Mouse (Mus musculus) megakaryocyte, embryonic 14.5 days (primary cell): ENCODE data around the gene Ccdc106.

Source experiments
- FLI1 ChIP-seq: IDR thresholded peaks from 2 replicates; pipeline ENCODE4 v1.6.1; 2012; ENCODE audit warnings: low read length, inconsistent platforms, mixed read lengths
- GATA1 ChIP-seq: IDR thresholded peaks from 3 replicates; pipeline ENCODE4 v1.6.1; 2012; ENCODE audit warnings: mixed read lengths, low read length, inconsistent platforms, borderline replicate concordance

DNA sequence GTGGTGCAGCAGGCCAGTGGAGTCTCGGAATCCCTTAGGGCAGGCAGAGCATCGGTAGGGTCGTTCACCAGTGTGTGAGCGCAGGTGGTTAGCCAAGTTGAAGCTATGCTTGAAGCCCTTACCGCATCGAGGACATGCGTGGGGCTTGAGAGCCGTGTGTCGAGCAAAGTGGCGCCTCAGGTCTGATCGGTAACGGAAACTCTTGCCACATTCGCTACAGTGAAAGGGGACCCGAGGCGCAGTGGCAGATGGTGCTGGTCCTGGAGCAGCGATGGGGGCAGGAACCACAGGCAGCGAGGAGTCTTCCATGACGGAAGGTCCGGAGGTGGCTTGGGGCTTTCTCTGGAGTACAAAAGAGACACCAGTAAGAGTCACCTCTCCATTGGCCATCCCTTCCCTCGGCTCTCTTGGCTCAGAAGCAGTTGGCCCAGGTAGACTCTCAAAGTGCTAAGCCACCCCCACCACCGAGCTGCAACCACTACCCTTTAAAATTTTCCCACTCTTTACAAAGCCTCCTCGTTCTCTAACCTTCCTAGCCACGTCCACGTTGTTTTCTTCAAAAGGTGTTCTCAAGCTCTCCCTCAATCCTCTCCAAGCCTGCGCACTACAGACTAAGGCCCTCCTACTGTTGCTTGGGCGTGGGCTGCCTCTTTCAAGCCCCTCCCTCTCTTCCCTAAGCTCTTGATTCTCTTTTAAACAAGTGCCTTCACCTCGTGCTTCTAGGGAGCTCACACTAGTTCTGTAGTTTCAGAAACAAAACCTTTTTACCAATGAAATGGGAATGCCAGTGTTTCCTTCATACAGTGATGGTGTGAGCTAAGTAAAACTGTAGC, 7.5 kb upstream of the Ccdc106 start:
- no peak for TF ChIP-seq GATA1
- TF ChIP-seq FLI1 = no peak
